Mouse (Mus musculus): ENCODE measurements at regions not wholly inside any gene's neighbourhood (a gene's known extent, or its start where the extent isn't known, plus 50 kb on each side); places are given as distances from the start of the nearest gene placed in this dataset.

GRCm38 (mm10) chr17:83077737-83078600 lies 137.1 kb upstream of the Pkdcc start:
- TF ChIP-seq CTCF (IDR thresholded peaks at IDR 0.05; ENCODE audit: low read depth, low read length) (no peak), POLR2A (IDR thresholded peaks at IDR 0.05; ENCODE audit: borderline replicate concordance, low read depth, low read length) (no peak)

All from bone marrow macrophage, adult 2 months (primary cell).